Mouse (Mus musculus) heart, adult 2 months (tissue): ENCODE data around the gene Tcp1. TPM values are rescaled to one million over a fixed set of nuclear protein-coding genes. Genes with fewer than 3 reads are reported as not detected.
A peak's percentile ranks its signal among the peaks of the same experiment; 100 is the strongest.

ENCODE experiments used
- DNase-seq, 2 experiments: peaks; one replicate each; pipeline ENCODE4 v3.0.0; 2021
- H3K27ac ChIP-seq: fragments of 200-600 bp; 2 replicates; pipeline ENCODE4 v1.8.1; 2022
- H3K27me3 ChIP-seq: fragments of 200-500 bp; 2 replicates; pipeline ENCODE4 v1.6.1; 2012; ENCODE audit warnings: mild to moderate bottlenecking, low read length, inconsistent platforms, mixed read lengths; ENCODE audit not compliant: control insufficient read depth, insufficient read depth
- H3K36me3 ChIP-seq: fragments of 200-500 bp; 2 replicates; pipeline ENCODE4 v1.6.1; 2012; ENCODE audit warnings: low read length, inconsistent platforms; ENCODE audit not compliant: control insufficient read depth, insufficient read depth
- H3K4me1 ChIP-seq: fragments of 200-500 bp; 2 replicates; pipeline ENCODE4 v1.6.1; 2011; ENCODE audit warnings: low read length; ENCODE audit not compliant: control insufficient read depth, insufficient read depth
- H3K4me3 ChIP-seq: fragments of 200-600 bp; 2 replicates; pipeline ENCODE4 v1.8.1; 2022
- H3K79me2 ChIP-seq: fragments of 200-500 bp; replicated peaks from 2 replicates; pipeline ENCODE4 v1.6.1; 2012; ENCODE audit warnings: mild to moderate bottlenecking, inconsistent platforms, low read length, moderate library complexity, mixed read lengths; ENCODE audit not compliant: control insufficient read depth, insufficient read depth
- H3K9ac ChIP-seq: fragments of 200-500 bp; 2 replicates; pipeline ENCODE4 v1.6.1; 2012; ENCODE audit warnings: low read depth, mild to moderate bottlenecking, control low read depth, inconsistent platforms, low read length, mixed read lengths
- CTCF ChIP-seq: fragments of 200-600 bp; IDR thresholded peaks from 2 replicates; pipeline ENCODE4 v1.8.1; 2022; ENCODE audit warnings: antibody characterized with exemption, mild to moderate bottlenecking, moderate library complexity
- EP300 ChIP-seq: fragments of 200-500 bp; IDR thresholded peaks from 2 replicates; pipeline ENCODE4 v1.6.1; 2011; ENCODE audit warnings: low read depth, low read length, control low read depth; ENCODE audit not compliant: insufficient read depth
- POLR2A ChIP-seq: fragments of 200-500 bp; IDR thresholded peaks from 2 replicates; pipeline ENCODE4 v1.6.1; 2011; ENCODE audit warnings: mild to moderate bottlenecking, low read depth, low read length, control low read depth; ENCODE audit not compliant: insufficient read depth
- WGBS: fragments of 180-500 bp; shearing (Covaris S2); methylation state at CpG from one replicate; pipeline ENCODE4 v1.1.7; 2018; 5-methylcytosine and 5-hydroxymethylcytosine counted together
- intact Hi-C: fragments of 180-260 bp; cut with DNase I; formaldehyde crosslinking; loops from one replicate; pipeline ENCODE4 v1.15.1; 2025
- polyA plus RNA-seq: library from polyadenylated mRNA; depleted of rRNA; stranded (reverse); fragments of >200 nt; gene quantifications from 2 replicates; pipeline ENCODE4 v1.2.3, GENCODE M21; 2012
- total RNA-seq, 2 experiments: library from RNA; stranded (reverse); gene quantifications; 2 replicates each; pipeline ENCODE4 v1.2.3; 2021

Gene Tcp1
- total and polyA plus RNA-seq, 3 experiments, result 68.6 to 196 (median 176) TPM

DNA sequence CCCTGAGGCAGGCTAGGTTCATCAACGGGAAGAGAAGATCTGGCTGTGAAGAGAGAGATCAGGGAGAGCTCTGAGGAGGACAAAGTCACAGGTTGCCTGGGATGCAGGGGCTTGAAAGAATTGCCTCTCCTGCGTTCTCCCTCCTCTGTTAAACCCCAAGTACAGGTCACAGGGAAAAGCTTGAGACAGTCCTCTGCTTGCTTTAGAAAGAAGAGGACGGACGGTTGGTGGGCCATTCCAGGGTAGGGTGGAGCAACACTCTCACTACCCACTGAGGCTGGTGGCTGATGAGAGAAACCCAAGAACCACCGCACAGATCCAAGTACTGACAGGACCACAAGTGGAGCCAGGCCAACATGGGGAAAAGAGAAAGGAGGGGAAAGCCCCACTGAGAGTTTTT is 39.8 kb upstream of the Tcp1 start, which contains the start of gene Mrgprh:
Gene Mrgprh, plus strand, starts transcription at position 301 of the 400 bp plus-strand sequence.
- Histone ChIP-seq H3K4me3 (no peak within 1 kb of the TSS), H3K79me2 (no peaks in the 10 kb centered on the region)
- intact Hi-C loops, result no loop called here

GRCm38 (mm10) chr17:12880178-12880577 is 35.3 kb upstream of the Tcp1 start:
- 2% methylated on average over 14 of the region's 14 CpGs for WGBS
- Histone ChIP-seq H3K4me1 (peaks cover 2% of the 10 kb centered on the region; the same call in 1 of the 2 replicates), H3K27me3 (no peaks in the 10 kb centered on the region), H3K4me3 (peak overlapping the region; percentile 20; the same call in 1 of the 2 replicates), H3K79me2 (no peaks in the 10 kb centered on the region), H3K36me3 (no peaks in the 10 kb centered on the region), H3K9ac (peak overlapping the region; percentile 37; the same call in 1 of the 2 replicates), H3K27ac (peak overlapping the region; percentile 36; the same call in 1 of the 2 replicates)
- TF ChIP-seq EP300 (0 out of 2 replicates have a peak, but pooled peaks have one; percentile 22), CTCF (peak; percentile 90), POLR2A (no peak)
- intact Hi-C loops, result loop anchor here (2.0 to 5.0 kb wide), 2 partner anchors 117 to 132 kb away; no protein-coding TSS in a partner anchor
- peak; percentile 75 to 79 for DNase-seq

More for the DNA sequence above, 39.8 kb upstream of the Tcp1 start, which contains the start of gene Mrgprh:
- 82% methylated on average over 5 of the region's 5 CpGs for WGBS
- H3K4me1 ChIP-seq, result 0 out of 2 replicates have a peak, but pooled peaks cover 1% of the 10 kb centered on the region
- no peak within 1 kb of the TSS for H3K9ac ChIP-seq
- no peaks in the 10 kb centered on the region for H3K36me3 ChIP-seq
- no peak for DNase-seq
- TF ChIP-seq POLR2A (no peak), CTCF (no peak), EP300 (no peak)
- H3K27me3 ChIP-seq, result no peaks in the 10 kb centered on the region
- no peak within 1 kb of the TSS for H3K27ac ChIP-seq

DNA sequence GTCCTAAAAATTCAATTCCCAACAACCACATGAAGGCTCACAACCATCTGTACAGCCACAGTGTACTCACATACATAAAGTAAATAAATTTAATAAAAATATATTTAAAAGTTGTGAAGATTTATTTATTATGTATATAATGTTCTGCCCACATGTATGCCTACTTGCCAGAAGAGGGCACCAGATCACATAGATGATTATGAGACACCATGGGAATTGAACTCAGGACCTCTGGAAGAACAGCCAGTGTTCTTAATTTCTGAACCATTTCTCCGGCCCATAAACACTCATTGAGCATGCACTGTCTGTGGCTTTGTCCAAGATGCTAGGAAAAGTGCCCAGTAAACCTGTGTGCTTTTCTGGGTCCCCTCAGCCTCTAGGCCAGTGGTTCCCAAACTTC is 34.3 kb upstream of the Tcp1 start:
- intact Hi-C loops, result loop anchor here (2.0 to 5.0 kb wide), 2 partner anchors 116 to 131 kb away; no protein-coding TSS in a partner anchor
- H3K79me2 ChIP-seq, result no peaks in the 10 kb centered on the region
- no peaks in the 10 kb centered on the region for H3K36me3 ChIP-seq
- DNase-seq, result no peak
- no peak overlapping the region for H3K27ac ChIP-seq
- H3K27me3 ChIP-seq, result no peaks in the 10 kb centered on the region
- 75% methylated on average over 1 of the region's 1 CpGs for WGBS
- no peak overlapping the region for H3K9ac ChIP-seq
- TF ChIP-seq EP300 (no peak), CTCF (peak; percentile 32; the same call in 1 of the 2 replicates), POLR2A (no peak)
- H3K4me1 ChIP-seq, result peaks cover 2% of the 10 kb centered on the region; the same call in 1 of the 2 replicates
- no peak overlapping the region for H3K4me3 ChIP-seq

GRCm38 (mm10) chr17:12886620-12887019 is 28.9 kb upstream of the Tcp1 start:
- no peak for DNase-seq
- H3K27ac ChIP-seq, result peak overlapping the region; percentile 55
- H3K9ac ChIP-seq, result no peak overlapping the region
- no peaks in the 10 kb centered on the region for H3K27me3 ChIP-seq
- no peaks in the 10 kb centered on the region for H3K36me3 ChIP-seq
- peaks cover 1% of the 10 kb centered on the region; the same call in 1 of the 2 replicates for H3K4me1 ChIP-seq
- no peak for TF ChIP-seq POLR2A
- TF ChIP-seq CTCF, result peak; percentile 12; the same call in 1 of the 2 replicates
- TF ChIP-seq EP300, result no peak
- intact Hi-C loops, result no loop called here
- H3K4me3 ChIP-seq, result no peak overlapping the region
- H3K79me2 ChIP-seq, result no peaks in the 10 kb centered on the region
- WGBS, result 40% methylated on average over 6 of the region's 6 CpGs

GRCm38 (mm10) chr17:12887021-12887775 is 28.3 kb upstream of the Tcp1 start:
- DNase-seq, result peak in 1 of 2 experiments; percentile 43
- H3K9ac ChIP-seq, result no peak overlapping the region
- H3K27ac ChIP-seq, result peak overlapping the region; percentile 60
- H3K27me3 ChIP-seq, result no peaks in the 10 kb centered on the region
- intact Hi-C loops, result no loop called here
- no peak overlapping the region for H3K4me3 ChIP-seq
- 45% methylated on average over 15 of the region's 15 CpGs for WGBS
- TF ChIP-seq EP300 (no peak), POLR2A (no peak), CTCF (no peak)
- H3K4me1 ChIP-seq, result peaks cover 1% of the 10 kb centered on the region; the same call in 1 of the 2 replicates
- no peaks in the 10 kb centered on the region for H3K36me3 ChIP-seq
- H3K79me2 ChIP-seq, result no peaks in the 10 kb centered on the region

DNA sequence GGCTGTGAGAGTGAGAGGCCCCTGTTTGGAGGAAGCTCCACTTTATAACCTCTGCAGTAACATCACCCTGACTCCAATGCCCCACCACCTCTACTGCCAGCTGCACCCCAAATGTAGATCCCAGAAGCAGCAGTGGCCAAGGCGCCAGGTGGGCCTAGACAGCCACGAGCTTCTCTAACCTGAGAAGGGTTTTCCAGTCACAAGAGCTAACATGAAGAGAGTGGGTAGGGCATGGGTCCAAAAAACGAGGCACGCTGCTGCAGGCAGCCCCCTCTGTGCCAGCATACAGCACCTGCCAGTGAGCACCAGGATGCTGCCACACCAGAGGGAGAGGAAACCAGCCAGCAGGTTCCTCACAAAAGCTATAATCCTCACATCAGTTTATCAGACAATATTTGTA is 24.4 kb upstream of the Tcp1 start:
- Histone ChIP-seq H3K4me3 (no peak overlapping the region), H3K36me3 (no peaks in the 10 kb centered on the region), H3K4me1 (no peaks in the 10 kb centered on the region), H3K27ac (no peak overlapping the region), H3K27me3 (no peaks in the 10 kb centered on the region), H3K9ac (no peak overlapping the region), H3K79me2 (no peaks in the 10 kb centered on the region)
- DNase-seq, result no peak
- intact Hi-C loops, result no loop called here
- WGBS, result 81% methylated on average over 4 of the region's 4 CpGs
- TF ChIP-seq CTCF (no peak), EP300 (no peak), POLR2A (no peak)
